Mouse (Mus musculus): ENCODE measurements around the gene Cpn2. TPM values are rescaled to one million over a fixed set of nuclear protein-coding genes. Genes with fewer than 3 reads are reported as not detected.

The Cpn2 gene
- not detected in 2 replicates for polyA plus RNA-seq (2016; fragmentation: Nextera tagmentation; extraction: Ambion mirVana)

- no peak within 1 kb of the TSS for H3K4me3 ChIP-seq
- H3K4me1 ChIP-seq = peaks cover 25% of the 10 kb centered on the region
- H3K27ac ChIP-seq = no peak within 1 kb of the TSS
- H3K4me2 ChIP-seq (replicated peaks) = no peak within 1 kb of the TSS
- no peaks in the 10 kb centered on the region for H3K9me3 ChIP-seq
- 0 out of 2 replicates have a peak, but pooled peaks cover 5% of the 10 kb centered on the region for H3K27me3 ChIP-seq
- WGBS = 72% methylated on average over 5 of the region's 5 CpGs
- H3K36me3 ChIP-seq = no peaks in the 10 kb centered on the region
- ATAC-seq (ENCODE audit: insufficient number of reproducible peaks, insufficient read depth, low FRiP score, low TSS enrichment) = no peak
- H3K9ac ChIP-seq = no peak within 1 kb of the TSS
These were observed at the start of gene Cpn2 for GRCm38 (mm10) chr16:30267359-30267758. TSS of gene Cpn2 (minus strand) at chr16:30267499.

GRCm38 (mm10) chr16:30314236-30314635, 46.9 kb upstream of the Cpn2 start:
- no peak overlapping the region for H3K27ac ChIP-seq
- H3K27me3 ChIP-seq = peaks cover 24% of the 10 kb centered on the region
- no peak for ATAC-seq (ENCODE audit: insufficient number of reproducible peaks, insufficient read depth, low FRiP score, low TSS enrichment)

GRCm38 (mm10) chr16:30310647-30311046, 43.3 kb upstream of the Cpn2 start, which contains the start of gene Gp5:
TSS of gene Gp5 (minus strand) at chr16:30310779.
- Histone ChIP-seq H3K9ac (0 out of 2 replicates have a peak within 1 kb of the TSS, but pooled peaks have one; percentile 19), H3K4me3 (peak within 1 kb of the TSS; percentile 59), H3K4me1 (peaks cover 15% of the 10 kb centered on the region), H3K27me3 (peaks cover 55% of the 10 kb centered on the region), H3K27ac (no peak within 1 kb of the TSS), H3K4me2 (replicated peaks) (peak within 1 kb of the TSS; percentile 100), H3K9me3 (no peaks in the 10 kb centered on the region), H3K36me3 (peaks cover 5% of the 10 kb centered on the region; the same call in 1 of the 2 replicates)
- no peak for ATAC-seq (ENCODE audit: insufficient number of reproducible peaks, insufficient read depth, low FRiP score, low TSS enrichment)

More at GRCm38 (mm10) chr16:30314236-30314635, 46.9 kb upstream of the Cpn2 start:
- Histone ChIP-seq H3K36me3 (peaks cover 6% of the 10 kb centered on the region; the same call in 1 of the 2 replicates), H3K4me2 (replicated peaks) (no peak overlapping the region), H3K9me3 (no peaks in the 10 kb centered on the region), H3K4me3 (no peak overlapping the region), H3K9ac (no peak overlapping the region), H3K4me1 (peaks cover 6% of the 10 kb centered on the region)

- Histone ChIP-seq H3K36me3 (0 out of 2 replicates have a peak, but pooled peaks cover 2% of the 10 kb centered on the region), H3K4me1 (peaks cover 15% of the 10 kb centered on the region), H3K9me3 (no peaks in the 10 kb centered on the region), H3K27me3 (peaks cover 56% of the 10 kb centered on the region), H3K4me3 (no peak overlapping the region), H3K27ac (no peak overlapping the region), H3K4me2 (replicated peaks) (no peak overlapping the region), H3K9ac (no peak overlapping the region)
- WGBS = 50% methylated on average over 8 of the region's 8 CpGs
- no peak for ATAC-seq (ENCODE audit: insufficient number of reproducible peaks, insufficient read depth, low FRiP score, low TSS enrichment)
These were observed 42.8 kb upstream of the Cpn2 start for GRCm38 (mm10) chr16:30310171-30310515.

- Histone ChIP-seq H3K9me3 (no peaks in the 10 kb centered on the region), H3K9ac (0 out of 2 replicates have a peak overlapping the region, but pooled peaks have one; percentile 19), H3K4me3 (peak overlapping the region; percentile 59), H3K27ac (no peak overlapping the region), H3K4me1 (peaks cover 15% of the 10 kb centered on the region), H3K27me3 (peaks cover 58% of the 10 kb centered on the region), H3K36me3 (no peaks in the 10 kb centered on the region), H3K4me2 (replicated peaks) (peak overlapping the region; percentile 100)
- 5% methylated on average over 34 of the region's 34 CpGs for WGBS
- no peak for ATAC-seq (ENCODE audit: insufficient number of reproducible peaks, insufficient read depth, low FRiP score, low TSS enrichment)
These were observed 42.3 kb upstream of the Cpn2 start for GRCm38 (mm10) chr16:30309395-30310170.

- Histone ChIP-seq H3K27me3 (peaks cover 62% of the 10 kb centered on the region), H3K4me1 (peaks cover 15% of the 10 kb centered on the region), H3K36me3 (no peaks in the 10 kb centered on the region), H3K4me2 (replicated peaks) (peak overlapping the region; percentile 100), H3K4me3 (peak overlapping the region; percentile 59), H3K27ac (no peak overlapping the region), H3K9ac (peak overlapping the region; percentile 61), H3K9me3 (no peaks in the 10 kb centered on the region)
- under 1% methylated on average over 72 of the region's 72 CpGs for WGBS
- ATAC-seq (ENCODE audit: insufficient number of reproducible peaks, insufficient read depth, low FRiP score, low TSS enrichment) = peak; percentile 65; the same call in 1 of the 2 replicates
These were observed 41.5 kb upstream of the Cpn2 start for GRCm38 (mm10) chr16:30308616-30309394.

GRCm38 (mm10) chr16:30307961-30308615, 40.8 kb upstream of the Cpn2 start:
- no peak overlapping the region for H3K27ac ChIP-seq
- peaks cover 15% of the 10 kb centered on the region for H3K4me1 ChIP-seq
- no peaks in the 10 kb centered on the region for H3K36me3 ChIP-seq
- ATAC-seq (ENCODE audit: insufficient number of reproducible peaks, insufficient read depth, low FRiP score, low TSS enrichment) = no peak
- H3K9ac ChIP-seq = peak overlapping the region; percentile 61
- peak overlapping the region; percentile 59 for H3K4me3 ChIP-seq
- H3K27me3 ChIP-seq = peaks cover 62% of the 10 kb centered on the region
- peak overlapping the region; percentile 100 for H3K4me2 ChIP-seq (replicated peaks)
- no peaks in the 10 kb centered on the region for H3K9me3 ChIP-seq
- WGBS = 11% methylated on average over 29 of the region's 29 CpGs

GRCm38 (mm10) chr16:30307306-30307705, 40.0 kb upstream of the Cpn2 start:
- no peak for ATAC-seq (ENCODE audit: insufficient number of reproducible peaks, insufficient read depth, low FRiP score, low TSS enrichment)
- Histone ChIP-seq H3K9ac (no peak overlapping the region), H3K27ac (no peak overlapping the region), H3K4me3 (no peak overlapping the region), H3K9me3 (no peaks in the 10 kb centered on the region), H3K4me1 (peaks cover 15% of the 10 kb centered on the region), H3K27me3 (peaks cover 62% of the 10 kb centered on the region), H3K4me2 (replicated peaks) (no peak overlapping the region), H3K36me3 (no peaks in the 10 kb centered on the region)
- 51% methylated on average over 12 of the region's 12 CpGs for WGBS

- Histone ChIP-seq H3K27ac (no peak overlapping the region), H3K4me2 (replicated peaks) (no peak overlapping the region), H3K27me3 (peaks cover 56% of the 10 kb centered on the region), H3K4me1 (peaks cover 15% of the 10 kb centered on the region), H3K9me3 (no peaks in the 10 kb centered on the region), H3K4me3 (no peak overlapping the region), H3K9ac (no peak overlapping the region), H3K36me3 (no peaks in the 10 kb centered on the region)
- 93% methylated on average over 4 of the region's 4 CpGs for WGBS
- no peak for ATAC-seq (ENCODE audit: insufficient number of reproducible peaks, insufficient read depth, low FRiP score, low TSS enrichment)
These were observed 38.8 kb upstream of the Cpn2 start for GRCm38 (mm10) chr16:30306102-30306501.

- peaks cover 38% of the 10 kb centered on the region for H3K27me3 ChIP-seq
- no peak overlapping the region for H3K4me3 ChIP-seq
- peaks cover 8% of the 10 kb centered on the region for H3K4me1 ChIP-seq
- 75% methylated on average over 5 of the region's 5 CpGs for WGBS
- no peak for ATAC-seq (ENCODE audit: insufficient number of reproducible peaks, insufficient read depth, low FRiP score, low TSS enrichment)
- H3K4me2 ChIP-seq (replicated peaks) = no peak overlapping the region
- H3K9ac ChIP-seq = no peak overlapping the region
- H3K9me3 ChIP-seq = no peaks in the 10 kb centered on the region
- no peak overlapping the region for H3K27ac ChIP-seq
- no peaks in the 10 kb centered on the region for H3K36me3 ChIP-seq
These were observed 36.9 kb upstream of the Cpn2 start for GRCm38 (mm10) chr16:30304236-30304635.

- H3K4me2 ChIP-seq (replicated peaks) = no peak overlapping the region
- ATAC-seq (ENCODE audit: insufficient number of reproducible peaks, insufficient read depth, low FRiP score, low TSS enrichment) = no peak
- 76% methylated on average over 2 of the region's 2 CpGs for WGBS
- H3K9ac ChIP-seq = no peak overlapping the region
- H3K27me3 ChIP-seq = peaks cover 29% of the 10 kb centered on the region
- peaks cover 3% of the 10 kb centered on the region for H3K4me1 ChIP-seq
- H3K4me3 ChIP-seq = no peak overlapping the region
- no peaks in the 10 kb centered on the region for H3K9me3 ChIP-seq
- H3K36me3 ChIP-seq = no peaks in the 10 kb centered on the region
- no peak overlapping the region for H3K27ac ChIP-seq
These were observed 36.1 kb upstream of the Cpn2 start for GRCm38 (mm10) chr16:30303411-30303810.

All from embryonic facial prominence, embryonic 12.5 days (tissue).